8 mouse cellular contexts compared by ENCODE assay signal in genomic region chr14:24747471-24747795, GRCm38 (mm10).
DNase-seq lines count a peak whose midpoint lies in the region; ATAC-seq lines count a peak whose summit lies in the region.
"Had no signal": no experiment of that assay in that cellular context is flagged by ENCODE, and none has a peak within 500 bp of the region (broad histone marks: within the 10 kb centered on the region; RNA-seq: fewer than 3 reads in every experiment).

No protein-coding gene starts in this region.

- H3K9me3 ChIP-seq in hindbrain, embryonic 14.5 days (ENCODE audit: control insufficient read depth, low read length), result no peaks in the 10 kb centered on the region
- H3K9me3 ChIP-seq in hindbrain, embryonic 12.5 days (replicated peaks), result no peaks in the 10 kb centered on the region
- H3K9me3 ChIP-seq in midbrain, embryonic 15.5 days, result no peaks in the 10 kb centered on the region
- no peaks in the 10 kb centered on the region for H3K9me3 ChIP-seq in midbrain, embryonic 13.5 days
- no peaks in the 10 kb centered on the region for H3K9me3 ChIP-seq in limb, embryonic 12.5 days
- H3K9me3 ChIP-seq: forebrain, embryonic 12.5 days had no signal

- H3K4me1 ChIP-seq in hindbrain, embryonic 14.5 days (replicated peaks; ENCODE audit: control insufficient read depth, insufficient read depth, low read length), result peaks cover 22% of the 10 kb centered on the region
- H3K4me1 ChIP-seq in hindbrain, embryonic 12.5 days, result peaks cover 13% of the 10 kb centered on the region
- H3K4me1 ChIP-seq in midbrain, embryonic 15.5 days, result peaks cover 21% of the 10 kb centered on the region
- H3K4me1 ChIP-seq in midbrain, embryonic 13.5 days (replicated peaks), result peaks cover 28% of the 10 kb centered on the region
- H3K4me1 ChIP-seq in limb, embryonic 12.5 days (replicated peaks), result peaks cover 33% of the 10 kb centered on the region

- 46% methylated on average over 4 of the region's 4 CpGs for WGBS in hindbrain, embryonic 14.5 days
- 58% methylated on average over 4 of the region's 4 CpGs for WGBS in hindbrain, embryonic 12.5 days
- 53% methylated on average over 4 of the region's 4 CpGs for WGBS in midbrain, embryonic 15.5 days
- 62% methylated on average over 4 of the region's 4 CpGs for WGBS in midbrain, embryonic 13.5 days
- 36% methylated on average over 4 of the region's 4 CpGs for WGBS in limb, embryonic 12.5 days

- H3K27me3 ChIP-seq in hindbrain, embryonic 14.5 days (ENCODE audit: control insufficient read depth, insufficient read depth, low read length), result no peaks in the 10 kb centered on the region
- H3K27me3 ChIP-seq in hindbrain, embryonic 12.5 days, result no peaks in the 10 kb centered on the region
- no peaks in the 10 kb centered on the region for H3K27me3 ChIP-seq in midbrain, embryonic 15.5 days (replicated peaks)
- H3K27me3 ChIP-seq in midbrain, embryonic 13.5 days, result no peaks in the 10 kb centered on the region
- H3K27me3 ChIP-seq in limb, embryonic 12.5 days, result no peaks in the 10 kb centered on the region
- H3K27me3 ChIP-seq: forebrain, embryonic 12.5 days had no signal

- H3K27ac ChIP-seq in hindbrain, embryonic 14.5 days, result peak overlapping the region; percentile 26; the same call in 1 of the 2 replicates
- H3K27ac ChIP-seq in hindbrain, embryonic 12.5 days, result no peak overlapping the region
- H3K27ac ChIP-seq in midbrain, embryonic 15.5 days, result peak overlapping the region; percentile 32; the same call in 1 of the 2 replicates
- H3K27ac ChIP-seq in midbrain, embryonic 13.5 days, result no peak overlapping the region
- 0 out of 2 replicates have a peak overlapping the region, but pooled peaks have one; percentile 46 for H3K27ac ChIP-seq in limb, embryonic 12.5 days
- H3K27ac ChIP-seq: forebrain, embryonic 12.5 days had no signal

- no peaks in the 10 kb centered on the region for H3K36me3 ChIP-seq in hindbrain, embryonic 14.5 days (replicated peaks; ENCODE audit: control insufficient read depth, insufficient read depth)
- no peaks in the 10 kb centered on the region for H3K36me3 ChIP-seq in hindbrain, embryonic 12.5 days
- no peaks in the 10 kb centered on the region for H3K36me3 ChIP-seq in midbrain, embryonic 15.5 days (replicated peaks)
- H3K36me3 ChIP-seq in midbrain, embryonic 13.5 days, result no peaks in the 10 kb centered on the region
- H3K36me3 ChIP-seq in limb, embryonic 12.5 days, result no peaks in the 10 kb centered on the region
- H3K36me3 ChIP-seq: forebrain, embryonic 12.5 days had no signal

- no peak for DNase-seq in hindbrain, embryonic 14.5 days (ENCODE audit: low spot score)
- DNase-seq in frontal cortex, postnatal 10 days (ENCODE audit: low spot score in 2 of 2), result no peak
- no peak for DNase-seq in cerebellum, adult 18-20 months

- no peak overlapping the region for H3K9ac ChIP-seq in hindbrain, embryonic 14.5 days
- no peak overlapping the region for H3K9ac ChIP-seq in hindbrain, embryonic 12.5 days
- H3K9ac ChIP-seq in midbrain, embryonic 15.5 days, result no peak overlapping the region
- no peak overlapping the region for H3K9ac ChIP-seq in midbrain, embryonic 13.5 days (replicated peaks)
- H3K9ac ChIP-seq in limb, embryonic 12.5 days (replicated peaks), result no peak overlapping the region
- H3K9ac ChIP-seq: forebrain, embryonic 12.5 days had no signal

- H3K4me2 ChIP-seq in hindbrain, embryonic 14.5 days (replicated peaks), result no peak overlapping the region
- no peak overlapping the region for H3K4me2 ChIP-seq in hindbrain, embryonic 12.5 days (replicated peaks)
- no peak overlapping the region for H3K4me2 ChIP-seq in midbrain, embryonic 15.5 days
- H3K4me2 ChIP-seq in midbrain, embryonic 13.5 days (replicated peaks), result no peak overlapping the region
- H3K4me2 ChIP-seq in limb, embryonic 12.5 days, result peak overlapping the region; percentile 2; the same call in 1 of the 2 replicates
- H3K4me2 ChIP-seq: forebrain, embryonic 12.5 days had no signal

- no peak overlapping the region for H3K4me3 ChIP-seq in hindbrain, embryonic 14.5 days (replicated peaks; ENCODE audit: low read length)
- no peak overlapping the region for H3K4me3 ChIP-seq in hindbrain, embryonic 12.5 days
- no peak overlapping the region for H3K4me3 ChIP-seq in midbrain, embryonic 15.5 days
- H3K4me3 ChIP-seq in midbrain, embryonic 13.5 days (replicated peaks), result no peak overlapping the region
- H3K4me3 ChIP-seq in limb, embryonic 12.5 days (replicated peaks), result no peak overlapping the region
- H3K4me3 ChIP-seq: forebrain, embryonic 12.5 days had no signal

- no peak for ATAC-seq in hindbrain, embryonic 14.5 days (ENCODE audit: low FRiP score)
- no peak for ATAC-seq in hindbrain, embryonic 12.5 days (ENCODE audit: low FRiP score)
- ATAC-seq in midbrain, embryonic 15.5 days (replicated peaks), result no peak; the same call in 1 of the 2 replicates
- no peak for ATAC-seq in midbrain, embryonic 13.5 days
- ATAC-seq in limb, embryonic 12.5 days (ENCODE audit: insufficient number of reproducible peaks, insufficient read depth, low FRiP score, low TSS enrichment, low read depth), result 0 out of 2 replicates have a peak, but pooled peaks have one; percentile 37

Comparison
In these comparisons a context has a peak if more than half of its experiments do, and no peak if none do; other contexts are left out.
1. H3K27ac ChIP-seq: peak in hindbrain, embryonic 14.5 days (single experiment), midbrain, embryonic 15.5 days (single experiment) and limb, embryonic 12.5 days (single experiment); none in hindbrain, embryonic 12.5 days (single experiment) and midbrain, embryonic 13.5 days (single experiment).